9 mouse cellular contexts compared by ENCODE assay signal in the genomic region with DNA sequence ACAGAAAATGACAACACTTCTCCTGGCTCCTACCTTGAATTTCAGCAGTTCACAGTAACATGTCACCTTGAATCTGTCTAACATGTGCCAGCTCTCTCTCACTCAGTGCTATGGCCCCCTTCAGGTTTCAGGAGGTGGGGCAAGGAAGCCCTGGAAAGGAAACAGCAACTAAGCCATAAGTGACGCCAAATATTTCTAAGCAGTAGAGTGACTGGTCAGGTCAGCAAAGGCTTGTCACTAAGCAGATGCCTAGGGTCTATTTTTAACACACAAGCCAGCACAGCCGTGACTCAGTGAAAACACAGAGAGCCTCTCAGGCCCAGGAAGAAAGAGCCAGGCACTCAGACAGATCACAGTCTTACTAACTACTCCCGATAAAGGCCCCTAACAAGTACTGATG. TPM values are rescaled to one million over a fixed set of nuclear protein-coding genes. Genes with fewer than 3 reads are reported as not detected.
DNase-seq lines count a peak whose midpoint lies in the region; TF ChIP-seq lines count a peak whose summit lies in the region.
"Had no signal": no experiment of that assay in that cellular context is flagged by ENCODE, and none has a peak within 500 bp of the region (broad histone marks: within the 10 kb centered on the region; RNA-seq: fewer than 3 reads in every experiment).

No protein-coding gene starts in this region.

- H3K27ac ChIP-seq in olfactory bulb, adult 2 months (ENCODE audit: insufficient read depth, low read depth, low read length) = peak overlapping the region; percentile 15; the same call in 1 of the 2 replicates

- WGBS in olfactory bulb, adult 2 months = 46% methylated on average over 3 of the region's 3 CpGs

- no peak overlapping the region for H3K4me3 ChIP-seq in olfactory bulb, adult 2 months (ENCODE audit: insufficient read depth, low read depth, low read length)
- H3K4me3 ChIP-seq: erythroblast, embryonic 14.5 days had no signal

- TF ChIP-seq CTCF in olfactory bulb, adult 2 months (IDR thresholded peaks at IDR 0.05; ENCODE audit: insufficient read depth, low read depth, low read length) = no peak

- H3K4me1 ChIP-seq in olfactory bulb, adult 2 months (ENCODE audit: control insufficient read depth, insufficient read depth, low read length) = no peaks in the 10 kb centered on the region

- DNase-seq in spleen, adult 12 weeks (ENCODE audit: low spot score) = peak; percentile 31
- DNase-seq in spleen, postnatal 14 days (ENCODE audit: low spot score in 2 of 2) = no peak
- peak; percentile 34 for DNase-seq in c-Kit-positive CD71-positive TER-119-negative erythroid progenitor cells, embryonic 14.5 days (ENCODE audit: low read depth)
- DNase-seq in heart, postnatal 4 days = peak; percentile 61
- no peak for DNase-seq in right cerebral cortex, postnatal 4 days
- DNase-seq in kidney, postnatal 4 days = no peak
- DNase-seq in frontal cortex, postnatal 14 days (ENCODE audit: low spot score in 2 of 2) = no peak

- TF ChIP-seq POLR2A in olfactory bulb, adult 2 months (IDR thresholded peaks at IDR 0.05; ENCODE audit: insufficient read depth, low read depth, low read length) = no peak

RNA-seq across cellular contexts. Expression of gene Fyco1, which starts 6.6 kb away (rescaled TPM):
- 100 to 1,000 TPM; 156 to 161 TPM for total RNA-seq in heart, postnatal 4 days (2021)
- not detected in 2 replicates for polyA plus RNA-seq in olfactory bulb, adult 2 months (2012; ENCODE audit: insufficient read depth, insufficient read length, low replicate concordance, missing spikeins)

RNA-seq across cellular contexts. Expression of gene Xcr1, which starts 16.7 kb away (rescaled TPM):
- not detected for total RNA-seq in heart, postnatal 4 days (2021)
- not detected in 2 replicates for polyA plus RNA-seq in olfactory bulb, adult 2 months (2012; ENCODE audit: insufficient read depth, insufficient read length, low replicate concordance, missing spikeins)
- polyA plus RNA-seq: erythroblast, embryonic 14.5 days had no signal

RNA-seq across cellular contexts. Expression of gene Cxcr6, which starts 38.8 kb away (rescaled TPM):
- total RNA-seq in heart, postnatal 4 days (2021) = not detected
- polyA plus RNA-seq in olfactory bulb, adult 2 months (2012; ENCODE audit: insufficient read depth, insufficient read length, low replicate concordance, missing spikeins) = not detected in 2 replicates
- polyA plus RNA-seq: erythroblast, embryonic 14.5 days had no signal

Comparison
In these comparisons a context has a peak if more than half of its experiments do, and no peak if none do; other contexts are left out.
1. DNase-seq: peak in spleen, adult 12 weeks (single experiment), c-Kit-positive CD71-positive TER-119-negative erythroid progenitor cells, embryonic 14.5 days (single experiment) and heart, postnatal 4 days (single experiment); none in spleen, postnatal 14 days (0 of 2), right cerebral cortex, postnatal 4 days (single experiment), kidney, postnatal 4 days (0 of 2) and frontal cortex, postnatal 14 days (0 of 2).